Mouse (Mus musculus) gastrocnemius, adult 8-10 months (tissue): ENCODE measurements around the gene Cd300ld4. TPM values are rescaled to one million over a fixed set of nuclear protein-coding genes. Genes with fewer than 3 reads are reported as not detected.

Source experiments
- total RNA-seq, 4 experiments: library from RNA; stranded (reverse); gene quantifications; 2 replicates each; pipeline ENCODE4 v1.2.4; 2022

Gene Cd300ld4
- total RNA-seq, 4 experiments from 2014 or later = 0.74 TPM; not detected in 3

Other genes starting within 250 kb of the Cd300ld4 start
- gene Btbd17, start 231.1 kb downstream of the Cd300ld4 start, total RNA-seq = not detected
- not detected for gene Gpr142, start 228.1 kb downstream of the Cd300ld4 start, total RNA-seq
- gene Gprc5c, start 175.9 kb downstream of the Cd300ld4 start, total RNA-seq = 10 to 100 TPM; 31.9 to 49.5 (median 39.2) TPM
- gene Cd300a, start 137.0 kb downstream of the Cd300ld4 start, total RNA-seq = under 1 TPM; 0.29 to 0.54 (median 0.34) TPM
- under 1 TPM; 0.12 to 0.17 (median 0.16) TPM for gene Cd300lb, start 92.6 kb downstream of the Cd300ld4 start, total RNA-seq
- not detected for gene Cd300c, start 57.9 kb downstream of the Cd300ld4 start, total RNA-seq
- under 1 TPM; 0.10 to 0.34 (median 0.21) TPM for gene Cd300ld, start 37.1 kb downstream of the Cd300ld4 start, total RNA-seq
- under 1 TPM in 1 of 4 experiments, not detected in 3; 0.27 TPM for gene Cd300c2, start 25.1 kb downstream of the Cd300ld4 start, total RNA-seq
- gene Cd300ld2, start 10.8 kb downstream of the Cd300ld4 start, total RNA-seq = not detected
- gene Cd300ld5, start 10.8 kb upstream of the Cd300ld4 start, total RNA-seq = 1 to 10 TPM in 1 of 4 experiments, under 1 TPM in 2, not detected in 1; 0.29 to 2.7 (median 0.77) TPM
- gene Cd300ld3, start 21.4 kb upstream of the Cd300ld4 start, total RNA-seq = 1 to 10 TPM in 2 of 4 experiments, under 1 TPM in 2; 0.29 to 2.9 (median 1.2) TPM
- under 1 TPM in 1 of 4 experiments, not detected in 3; 0.13 TPM for gene Cd300e, start 35.2 kb upstream of the Cd300ld4 start, total RNA-seq
- gene Rab37, start 64.4 kb upstream of the Cd300ld4 start, total RNA-seq = under 1 TPM in 2 of 4 experiments, not detected in 2; 0.13 to 0.15 TPM
- under 1 TPM in 1 of 4 experiments, not detected in 3; 0.07 TPM for gene Cd300lf, start 107.0 kb upstream of the Cd300ld4 start, total RNA-seq
- 1 to 10 TPM; 1.3 to 2.0 (median 1.5) TPM for gene Slc9a3r1, start 136.3 kb upstream of the Cd300ld4 start, total RNA-seq
- gene Tmem104, start 160.5 kb upstream of the Cd300ld4 start, total RNA-seq = 1 to 10 TPM; 4.3 to 7.2 (median 6.3) TPM
- gene Nat9, start 160.8 kb upstream of the Cd300ld4 start, total RNA-seq = 10 to 100 TPM; 13.3 to 16.6 (median 15.8) TPM
- gene Grin2c, start 240.2 kb upstream of the Cd300ld4 start, total RNA-seq = under 1 TPM; 0.05 to 0.16 (median 0.14) TPM